Mouse (Mus musculus): ENCODE data around the gene Gm13277. TPM values are rescaled to one million over a fixed set of nuclear protein-coding genes. Genes with fewer than 3 reads are reported as not detected.
"Not testable (repeated sequence)": the region's sequence is repeated elsewhere in the genome, so short reads cannot be mapped to it uniquely, and the experiment has no call there.

The Gm13277 gene
- total RNA-seq, 2 experiments from 2014 or later, result not detected

DNA sequence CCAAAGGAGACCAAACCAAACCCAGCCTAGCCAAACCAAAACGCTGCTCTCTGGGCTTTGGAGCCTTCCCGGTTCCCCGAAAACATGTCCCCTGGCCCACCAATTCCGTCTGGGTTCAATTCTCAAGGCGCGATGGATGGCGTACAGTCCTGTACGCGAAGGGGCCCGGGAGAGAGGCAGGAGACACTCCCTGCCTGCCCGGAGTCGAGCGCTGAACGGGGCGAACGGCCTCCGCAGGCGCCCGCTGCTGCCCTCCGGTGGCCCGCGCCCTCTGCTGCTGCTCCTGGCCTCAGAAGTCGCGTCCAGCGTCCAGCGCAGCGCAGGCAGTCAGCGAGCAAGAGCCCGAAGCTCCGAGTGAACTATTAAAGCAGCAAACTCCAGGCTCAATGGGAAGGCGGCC lies 6.1 kb upstream of the Gm13277 start:
- DNase-seq, result peak; percentile 26 to 37
- intact Hi-C loops (cut with DNase I), result not testable (repeated sequence)

DNA sequence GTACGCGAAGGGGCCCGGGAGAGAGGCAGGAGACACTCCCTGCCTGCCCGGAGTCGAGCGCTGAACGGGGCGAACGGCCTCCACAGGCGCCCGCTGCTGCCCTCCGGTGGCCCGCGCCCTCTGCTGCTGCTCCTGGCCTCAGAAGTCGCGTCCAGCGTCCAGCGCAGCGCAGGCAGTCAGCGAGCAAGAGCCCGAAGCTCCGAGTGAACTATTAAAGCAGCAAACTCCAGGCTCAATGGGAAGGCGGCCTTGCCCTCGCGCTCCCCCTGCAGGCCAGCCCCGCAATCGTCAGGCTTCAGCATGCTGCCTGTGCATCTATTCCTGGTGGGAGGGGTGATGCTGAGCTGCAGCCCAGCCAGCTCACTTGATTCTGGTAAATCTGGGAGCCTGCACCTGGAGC lies 3.0 kb upstream of the Gm13277 start, which contains the start of gene Gm13276:
TSS of gene Gm13276 (plus strand) at position 301 of the 400 bp plus-strand sequence.
- DNase-seq; intact Hi-C loops (cut with DNase I): not testable (repeated sequence)

DNA sequence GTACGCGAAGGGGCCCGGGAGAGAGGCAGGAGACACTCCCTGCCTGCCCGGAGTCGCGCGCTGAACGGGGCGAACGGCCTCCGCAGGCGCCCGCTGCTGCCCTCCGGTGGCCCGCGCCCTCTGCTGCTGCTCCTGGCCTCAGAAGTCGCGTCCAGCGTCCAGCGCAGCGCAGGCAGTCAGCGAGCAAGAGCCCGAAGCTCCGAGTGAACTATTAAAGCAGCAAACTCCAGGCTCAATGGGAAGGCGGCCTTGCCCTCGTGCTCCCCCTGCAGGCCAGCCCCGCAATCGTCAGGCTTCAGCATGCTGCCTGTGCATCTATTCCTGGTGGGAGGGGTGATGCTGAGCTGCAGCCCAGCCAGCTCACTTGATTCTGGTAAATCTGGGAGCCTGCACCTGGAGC lies 2.8 kb downstream of the Gm13277 start, which contains the start of gene Gm13278:
TSS of gene Gm13278 (plus strand) at position 301 of the 400 bp plus-strand sequence.
- intact Hi-C loops (cut with DNase I); DNase-seq: not testable (repeated sequence)

DNA sequence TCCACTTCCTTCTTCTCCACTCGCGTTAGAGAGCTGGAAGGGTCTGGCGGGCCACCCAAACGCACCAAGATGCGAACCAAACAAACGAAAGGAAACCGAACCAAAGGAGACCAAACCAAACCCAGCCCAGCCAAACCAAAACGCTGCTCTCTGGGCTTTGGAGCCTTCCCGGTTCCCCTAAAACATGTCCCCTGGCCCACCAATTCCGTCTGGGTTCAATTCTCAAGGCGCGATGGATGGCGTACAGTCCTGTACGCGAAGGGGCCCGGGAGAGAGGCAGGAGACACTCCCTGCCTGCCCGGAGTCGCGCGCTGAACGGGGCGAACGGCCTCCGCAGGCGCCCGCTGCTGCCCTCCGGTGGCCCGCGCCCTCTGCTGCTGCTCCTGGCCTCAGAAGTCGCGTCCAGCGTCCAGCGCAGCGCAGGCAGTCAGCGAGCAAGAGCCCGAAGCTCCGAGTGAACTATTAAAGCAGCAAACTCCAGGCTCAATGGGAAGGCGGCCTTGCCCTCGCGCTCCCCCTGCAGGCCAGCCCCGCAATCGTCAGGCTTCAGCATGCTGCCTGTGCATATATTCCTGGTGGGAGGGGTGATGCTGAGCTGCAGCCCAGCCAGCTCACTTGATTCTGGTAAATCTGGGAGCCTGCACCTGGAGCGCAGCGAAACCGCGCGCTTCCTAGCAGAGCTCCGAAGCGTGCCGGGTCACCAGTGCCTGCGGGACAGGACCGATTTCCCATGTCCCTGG lies 5.7 kb downstream of the Gm13277 start, which contains the start of gene Gm13275:
TSS of gene Gm13275 (plus strand) at position 552 of the 740 bp plus-strand sequence.
- peak; percentile 70 to 78 for DNase-seq
- intact Hi-C loops (cut with DNase I), result not testable (repeated sequence)

DNA sequence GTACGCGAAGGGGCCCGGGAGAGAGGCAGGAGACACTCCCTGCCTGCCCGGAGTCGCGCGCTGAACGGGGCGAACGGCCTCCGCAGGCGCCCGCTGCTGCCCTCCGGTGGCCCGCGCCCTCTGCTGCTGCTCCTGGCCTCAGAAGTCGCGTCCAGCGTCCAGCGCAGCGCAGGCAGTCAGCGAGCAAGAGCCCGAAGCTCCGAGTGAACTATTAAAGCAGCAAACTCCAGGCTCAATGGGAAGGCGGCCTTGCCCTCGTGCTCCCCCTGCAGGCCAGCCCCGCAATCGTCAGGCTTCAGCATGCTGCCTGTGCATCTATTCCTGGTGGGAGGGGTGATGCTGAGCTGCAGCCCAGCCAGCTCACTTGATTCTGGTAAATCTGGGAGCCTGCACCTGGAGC lies 8.7 kb downstream of the Gm13277 start, which contains the start of gene Gm13279:
TSS of gene Gm13279 (plus strand) at position 301 of the 400 bp plus-strand sequence.
- DNase-seq; intact Hi-C loops (cut with DNase I): not testable (repeated sequence)

DNA sequence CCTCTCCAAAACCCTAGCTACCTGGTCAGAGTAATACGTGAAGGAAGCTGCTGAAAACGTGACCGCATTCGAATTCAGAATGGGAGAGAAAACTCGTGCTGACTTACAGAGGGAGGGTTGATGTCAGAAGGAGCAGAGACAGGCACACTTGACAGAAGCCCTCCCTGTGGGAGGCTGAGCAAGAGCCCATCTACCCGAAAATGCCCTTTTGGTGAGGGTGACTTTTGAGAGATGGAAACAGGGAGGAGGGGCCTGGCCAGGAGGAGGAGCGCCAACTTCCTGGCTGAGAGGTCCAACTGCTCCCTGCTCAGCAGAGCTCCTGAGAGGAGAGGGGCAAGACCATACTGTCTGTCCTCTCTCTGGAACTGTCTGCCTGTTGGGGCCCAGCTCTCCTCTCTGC lies 10.9 kb downstream of the Gm13277 start, which contains the start of gene Gm13285:
TSS of gene Gm13285 (plus strand) at position 301 of the 400 bp plus-strand sequence.
- intact Hi-C loops (cut with DNase I); DNase-seq: not testable (repeated sequence)

DNA sequence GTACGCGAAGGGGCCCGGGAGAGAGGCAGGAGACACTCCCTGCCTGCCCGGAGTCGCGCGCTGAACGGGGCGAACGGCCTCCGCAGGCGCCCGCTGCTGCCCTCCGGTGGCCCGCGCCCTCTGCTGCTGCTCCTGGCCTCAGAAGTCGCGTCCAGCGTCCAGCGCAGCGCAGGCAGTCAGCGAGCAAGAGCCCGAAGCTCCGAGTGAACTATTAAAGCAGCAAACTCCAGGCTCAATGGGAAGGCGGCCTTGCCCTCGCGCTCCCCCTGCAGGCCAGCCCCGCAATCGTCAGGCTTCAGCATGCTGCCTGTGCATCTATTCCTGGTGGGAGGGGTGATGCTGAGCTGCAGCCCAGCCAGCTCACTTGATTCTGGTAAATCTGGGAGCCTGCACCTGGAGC lies 14.5 kb downstream of the Gm13277 start, which contains the start of gene Gm13287:
TSS of gene Gm13287 (plus strand) at position 301 of the 400 bp plus-strand sequence.
- DNase-seq; intact Hi-C loops (cut with DNase I): not testable (repeated sequence)

DNA sequence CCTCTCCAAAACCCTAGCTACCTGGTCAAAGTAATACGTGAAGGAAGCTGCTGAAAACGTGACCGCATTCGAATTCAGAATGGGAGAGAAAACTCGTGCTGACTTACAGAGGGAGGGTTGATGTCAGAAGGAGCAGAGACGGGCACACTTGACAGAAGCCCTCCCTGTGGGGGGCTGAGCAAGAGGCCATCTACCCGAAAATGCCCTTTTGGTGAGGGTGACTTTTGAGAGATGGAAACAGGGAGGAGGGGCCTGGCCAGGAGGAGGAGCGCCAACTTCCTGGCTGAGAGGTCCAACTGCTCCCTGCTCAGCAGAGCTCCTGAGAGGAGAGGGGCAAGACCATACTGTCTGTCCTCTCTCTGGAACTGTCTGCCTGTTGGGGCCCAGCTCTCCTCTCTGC lies 16.8 kb downstream of the Gm13277 start, which contains the start of gene Gm13288:
TSS of gene Gm13288 (plus strand) at position 301 of the 400 bp plus-strand sequence.
- intact Hi-C loops (cut with DNase I); DNase-seq: not testable (repeated sequence)

DNA sequence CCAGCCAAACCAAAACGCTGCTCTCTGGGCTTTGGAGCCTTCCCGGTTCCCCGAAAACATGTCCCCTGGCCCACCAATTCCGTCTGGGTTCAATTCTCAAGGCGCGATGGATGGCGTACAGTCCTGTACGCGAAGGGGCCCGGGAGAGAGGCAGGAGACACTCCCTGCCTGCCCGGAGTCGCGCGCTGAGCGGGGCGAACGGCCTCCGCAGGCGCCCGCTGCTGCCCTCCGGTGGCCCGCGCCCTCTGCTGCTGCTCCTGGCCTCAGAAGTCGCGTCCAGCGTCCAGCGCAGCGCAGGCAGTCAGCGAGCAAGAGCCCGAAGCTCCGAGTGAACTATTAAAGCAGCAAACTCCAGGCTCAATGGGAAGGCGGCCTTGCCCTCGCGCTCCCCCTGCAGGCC lies 17.3 kb downstream of the Gm13277 start:
- peak; percentile 44 to 51 for DNase-seq
- intact Hi-C loops (cut with DNase I), result not testable (repeated sequence)

DNA sequence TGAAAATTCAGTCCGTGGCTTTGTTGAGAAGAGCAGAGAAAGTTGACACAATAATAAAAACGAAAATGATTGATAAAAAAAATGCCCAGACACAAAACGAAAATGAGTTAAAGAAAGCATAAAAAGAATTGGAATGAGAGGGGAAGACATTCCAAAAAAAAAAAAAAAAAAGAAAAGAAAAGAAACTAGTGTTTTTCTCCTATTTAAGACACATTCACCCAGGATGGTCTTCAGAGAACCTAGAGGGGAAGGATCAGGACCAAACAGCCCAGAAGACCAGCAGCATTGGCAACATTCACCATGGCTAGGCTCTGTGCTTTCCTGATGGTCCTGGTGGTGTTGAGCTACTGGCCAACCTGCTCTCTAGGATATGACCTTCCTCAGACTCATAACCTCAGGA lies 27.5 kb downstream of the Gm13277 start, which contains the start of gene Ifna7:
TSS of gene Ifna7 (plus strand) at position 301 of the 400 bp plus-strand sequence.
- intact Hi-C loops (cut with DNase I), result loop anchor here (5.0 kb wide), 1 partner anchor 134 kb away; the partner anchor contains the start of gene Ifna2
- no peak for DNase-seq

DNA sequence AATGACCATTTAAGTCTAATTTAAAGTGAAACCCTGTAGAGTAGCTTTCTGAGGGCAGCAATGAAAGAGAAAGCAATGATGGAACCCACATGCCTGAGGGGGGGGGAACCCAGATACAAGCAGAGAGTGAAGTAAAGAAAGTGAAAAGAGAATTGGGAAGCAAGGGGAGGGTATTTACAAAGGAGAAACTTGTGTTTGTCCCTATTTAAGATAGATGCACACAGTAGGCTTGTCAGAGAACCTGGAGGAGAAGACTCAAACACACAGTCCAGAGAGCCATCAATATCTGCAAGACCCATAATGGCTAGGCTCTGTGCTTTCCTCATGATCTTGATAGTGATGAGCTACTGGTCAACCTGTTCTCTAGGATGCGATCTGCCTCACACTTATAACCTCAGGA lies 31.2 kb downstream of the Gm13277 start, which contains the start of gene Ifna11:
TSS of gene Ifna11 (plus strand) at position 301 of the 400 bp plus-strand sequence.
- no peak for DNase-seq
- intact Hi-C loops (cut with DNase I), result loop anchor here (5.0 kb wide), 1 partner anchor 137 kb away; the partner anchor contains the start of gene Ifna2

DNA sequence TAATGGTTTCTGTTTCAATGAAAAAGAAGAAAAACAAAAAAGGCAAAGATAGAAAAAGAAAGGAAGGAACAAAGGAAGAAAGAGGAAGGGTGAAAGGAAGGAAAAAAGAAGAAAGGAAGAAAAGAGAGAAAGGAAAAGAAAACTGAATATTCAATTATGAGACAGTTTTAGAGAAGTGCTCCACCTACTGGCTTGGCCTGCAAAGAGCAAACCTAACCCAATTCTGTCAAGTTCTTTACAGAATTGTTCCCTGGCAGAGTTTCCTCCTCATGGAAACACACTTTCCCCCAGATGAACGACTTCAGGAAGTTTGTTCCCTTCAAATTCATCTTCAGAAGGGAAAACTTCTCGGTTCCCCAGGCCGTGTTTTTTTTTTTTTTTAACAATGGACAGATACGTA lies 34.6 kb downstream of the Gm13277 start:
- peak in 1 of 2 experiments; percentile 12 for DNase-seq
- intact Hi-C loops (cut with DNase I), result no loop called here

DNA sequence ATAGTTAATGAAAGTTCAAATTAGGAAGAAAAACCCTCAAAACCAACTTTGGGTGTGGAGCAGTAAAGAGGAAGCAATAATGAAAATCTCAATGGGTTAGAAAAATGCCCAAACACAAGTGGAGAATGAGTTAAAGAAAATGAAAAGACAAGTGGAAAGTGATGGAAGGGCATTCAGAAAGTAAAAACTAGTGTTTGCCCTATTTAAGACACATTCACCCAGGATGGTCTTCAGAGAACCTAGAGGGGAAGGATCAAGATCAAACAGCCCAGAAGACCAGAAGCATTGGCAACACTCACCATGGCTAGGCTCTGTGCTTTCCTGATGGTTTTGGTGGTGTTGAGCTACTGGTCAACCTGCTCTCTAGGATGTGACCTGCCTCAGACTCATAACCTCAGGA lies 38.7 kb downstream of the Gm13277 start, which contains the start of gene Ifna6:
TSS of gene Ifna6 (plus strand) at position 301 of the 400 bp plus-strand sequence.
- DNase-seq; intact Hi-C loops (cut with DNase I): not testable (repeated sequence)

DNA sequence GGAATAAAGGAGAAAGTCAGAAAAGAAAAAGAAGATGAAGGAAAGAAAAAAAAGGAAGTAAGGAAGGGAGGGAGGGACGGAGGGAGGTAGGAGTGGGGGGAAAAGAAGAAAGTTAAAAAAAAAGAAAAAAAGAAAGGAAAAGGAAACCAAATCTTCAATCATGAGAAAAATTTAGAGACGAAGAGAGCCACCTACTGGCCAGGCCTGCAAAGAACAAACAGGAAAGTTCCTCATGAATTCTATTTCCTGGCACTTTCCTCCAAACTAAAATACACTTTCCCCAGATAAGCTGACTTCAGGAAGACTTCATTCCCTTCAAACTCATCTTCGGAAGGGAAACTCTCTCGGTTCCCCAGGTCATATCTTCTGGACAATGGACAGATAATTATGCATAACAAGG lies 42.1 kb downstream of the Gm13277 start:
- intact Hi-C loops (cut with DNase I), result no loop called here

DNA sequence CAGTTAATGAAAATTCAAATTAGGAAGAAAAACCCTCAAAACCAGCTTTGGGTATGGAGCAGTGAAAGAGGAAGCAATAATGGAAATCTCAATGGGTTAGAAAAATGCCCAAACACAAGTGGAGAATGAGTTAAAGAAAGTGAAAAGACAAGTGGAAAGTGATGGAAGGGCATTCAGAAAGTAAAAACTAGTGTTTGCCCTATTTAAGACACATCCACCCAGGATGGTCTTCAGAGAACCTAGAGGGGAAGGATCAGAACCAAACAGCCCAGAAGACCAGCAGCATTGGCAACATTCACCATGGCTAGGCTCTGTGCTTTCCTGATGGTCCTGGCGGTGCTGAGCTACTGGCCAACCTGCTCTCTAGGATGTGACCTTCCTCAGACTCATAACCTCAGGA lies 46.8 kb downstream of the Gm13277 start, which contains the start of gene Ifna5:
TSS of gene Ifna5 (plus strand) at position 301 of the 400 bp plus-strand sequence.
- DNase-seq; intact Hi-C loops (cut with DNase I): not testable (repeated sequence)

More for the DNA sequence above, 42.1 kb downstream of the Gm13277 start:
- DNase-seq, result peak; percentile 5 to 36

Other genes with a start within 250 kb of the Gm13277 start
- not detected for gene Ifna15, start 230.4 kb upstream of the Gm13277 start, total RNA-seq (2021)
- not detected for gene Ifna14, start 216.8 kb upstream of the Gm13277 start, total RNA-seq (2021)
- not detected for gene Ifna9, start 196.2 kb upstream of the Gm13277 start, total RNA-seq (2021)
- gene Ifna12, start 185.3 kb upstream of the Gm13277 start, total RNA-seq (2021), result not detected
- gene C87499, start 154.2 kb upstream of the Gm13277 start, total RNA-seq (2021), result not detected
- not detected for gene Ifna13, start 144.2 kb upstream of the Gm13277 start, total RNA-seq (2021)
- not detected for gene Ifna16, start 111.7 kb upstream of the Gm13277 start, total RNA-seq (2021)
- gene Ifna2, start 104.7 kb upstream of the Gm13277 start, total RNA-seq (2021), result not detected
- not detected for gene Ifnab, start 97.3 kb upstream of the Gm13277 start, total RNA-seq (2021)
- gene Gm26566, start 66.8 kb upstream of the Gm13277 start, total RNA-seq (2021), result 1 to 10 TPM in 1 of 2 experiments, under 1 TPM in 1; 0.22 to 1.0 TPM
- 10 to 100 TPM; 73.9 to 75.5 TPM for gene Klhl9, start 66.2 kb upstream of the Gm13277 start, total RNA-seq (2021)
- gene Gm13271, start 33.8 kb upstream of the Gm13277 start, total RNA-seq (2021), result not detected
- not detected for gene Gm13283, start 28.5 kb upstream of the Gm13277 start, total RNA-seq (2021)
- not detected for gene Gm13290, start 14.8 kb upstream of the Gm13277 start, total RNA-seq (2021)
- gene Gm13289, start 11.7 kb upstream of the Gm13277 start, total RNA-seq (2021), result not detected
- not detected for gene Gm13272, start 8.8 kb upstream of the Gm13277 start, total RNA-seq (2021)
- gene Ifnz, start 6.5 kb upstream of the Gm13277 start, total RNA-seq (2021), result not detected
- gene Gm13276, start 2.9 kb upstream of the Gm13277 start, total RNA-seq (2021), result not detected
- not detected for gene Gm13278, start 2.9 kb downstream of the Gm13277 start, total RNA-seq (2021)
- not detected for gene Gm13275, start 5.9 kb downstream of the Gm13277 start, total RNA-seq (2021)
- gene Gm13279, start 8.8 kb downstream of the Gm13277 start, total RNA-seq (2021), result not detected
- gene Gm13285, start 11.0 kb downstream of the Gm13277 start, total RNA-seq (2021), result under 1 TPM; 0.19 to 0.22 TPM
- gene Gm13287, start 14.6 kb downstream of the Gm13277 start, total RNA-seq (2021), result not detected
- gene Gm13288, start 16.9 kb downstream of the Gm13277 start, total RNA-seq (2021), result not detected
- gene Ifna7, start 27.6 kb downstream of the Gm13277 start, total RNA-seq (2021), result not detected
- gene Ifna11, start 31.3 kb downstream of the Gm13277 start, total RNA-seq (2021), result not detected
- gene Ifna6, start 38.8 kb downstream of the Gm13277 start, total RNA-seq (2021), result not detected
- not detected for gene Ifna5, start 46.9 kb downstream of the Gm13277 start, total RNA-seq (2021)
- not detected for gene Ifna4, start 53.2 kb downstream of the Gm13277 start, total RNA-seq (2021)
- not detected for gene Ifna1, start 61.5 kb downstream of the Gm13277 start, total RNA-seq (2021)
- not detected for gene Ifne, start 91.6 kb downstream of the Gm13277 start, total RNA-seq (2021)

All from heart, postnatal 14 days (tissue).